Mouse (Mus musculus) lung, postnatal 4 days (tissue): ENCODE results near the gene Hbb-bh2.
"Not testable (repeated sequence)": the region's sequence is repeated elsewhere in the genome, so short reads cannot be mapped to it uniquely, and the experiment has no call there.

Experiments
- DNase-seq, 2 experiments: peaks; one replicate each; pipeline ENCODE4 v3.0.0; 2021

Hbb-bh2 gene

DNA sequence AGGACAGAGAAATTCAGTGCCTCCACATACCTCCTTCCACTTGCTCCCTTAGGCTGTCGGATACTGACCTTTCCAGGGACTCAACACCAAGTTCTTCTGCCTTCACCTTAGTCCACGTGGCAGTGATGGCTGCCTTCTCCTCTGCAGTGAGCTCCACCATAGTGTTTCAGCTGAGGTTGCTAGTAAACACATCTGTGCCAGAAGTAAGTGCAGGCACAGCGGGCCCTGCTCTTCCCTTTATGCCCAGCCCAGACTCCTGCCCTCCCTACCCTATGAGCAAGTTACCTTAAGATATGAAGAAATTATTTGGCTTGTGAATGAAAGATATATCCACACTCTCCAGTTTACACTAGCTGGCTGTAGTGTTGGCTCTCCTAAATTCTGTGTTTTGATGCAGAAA lies at the start of gene Hbb-bh2:
Hbb-bh2 (minus strand) TSS at position 253 of the 400 bp plus-strand sequence.
- no peak for DNase-seq

DNA sequence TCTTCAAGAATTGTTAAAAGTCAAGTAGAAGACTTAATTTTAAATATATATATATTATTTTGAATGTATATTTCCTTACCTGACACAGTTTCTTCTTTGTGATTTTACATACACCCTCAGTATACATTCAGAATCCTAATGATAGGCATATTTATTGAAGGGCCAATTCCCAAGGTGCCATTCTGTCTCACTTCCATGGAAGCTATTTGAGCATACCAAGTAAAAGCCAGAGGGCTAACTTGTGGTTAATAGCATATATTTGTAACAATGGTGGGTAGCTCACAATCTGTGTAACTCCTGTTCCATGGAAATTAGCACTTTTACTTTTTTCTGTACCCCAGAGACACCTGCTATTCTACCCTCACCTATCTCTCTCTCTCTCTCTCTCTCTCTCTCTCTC lies 45.8 kb upstream of the Hbb-bh2 start, which contains the start of gene Olfr66:
Olfr66 (minus strand) TSS at position 101 of the 400 bp plus-strand sequence.
- no peak for DNase-seq

DNA sequence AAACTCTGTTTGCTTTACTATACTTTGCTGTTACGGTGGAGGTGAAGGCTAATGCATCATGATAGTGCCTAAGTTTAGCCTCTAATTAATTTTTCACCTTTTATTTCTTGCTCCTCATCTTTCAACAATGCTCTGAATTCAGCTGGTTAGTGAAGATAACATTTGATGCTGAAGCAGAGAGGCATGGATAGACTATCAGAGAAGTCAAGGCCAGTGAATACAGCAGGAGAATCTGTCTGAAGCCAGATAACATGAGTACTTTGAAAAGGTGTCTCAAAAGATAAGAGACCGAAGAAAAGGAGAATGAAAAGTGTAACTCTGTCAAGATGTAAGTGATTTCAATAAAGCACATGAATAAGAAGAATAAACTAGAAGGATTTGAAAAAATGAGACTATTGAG lies 36.8 kb upstream of the Hbb-bh2 start:
- DNase-seq, result no peak

DNA sequence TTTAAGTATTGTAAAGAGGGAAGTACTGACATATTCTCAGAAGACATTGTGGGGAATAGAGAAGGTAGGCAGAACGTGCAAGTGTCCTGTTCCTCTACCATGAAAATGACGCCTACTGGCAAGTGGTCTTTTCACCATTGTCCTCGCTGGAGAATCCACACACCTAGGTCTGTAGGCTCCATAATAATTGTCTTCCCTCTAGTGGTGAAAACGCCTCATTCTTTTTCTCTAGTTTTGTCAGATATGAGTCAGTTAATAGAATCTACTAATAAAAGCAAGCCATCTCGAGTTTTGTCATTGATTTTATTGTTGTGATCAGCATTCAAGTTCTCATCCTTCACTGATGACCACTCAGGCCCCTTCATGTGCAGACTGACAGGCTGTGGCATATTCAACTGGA lies 34.1 kb upstream of the Hbb-bh2 start:
- DNase-seq, result no peak

DNA sequence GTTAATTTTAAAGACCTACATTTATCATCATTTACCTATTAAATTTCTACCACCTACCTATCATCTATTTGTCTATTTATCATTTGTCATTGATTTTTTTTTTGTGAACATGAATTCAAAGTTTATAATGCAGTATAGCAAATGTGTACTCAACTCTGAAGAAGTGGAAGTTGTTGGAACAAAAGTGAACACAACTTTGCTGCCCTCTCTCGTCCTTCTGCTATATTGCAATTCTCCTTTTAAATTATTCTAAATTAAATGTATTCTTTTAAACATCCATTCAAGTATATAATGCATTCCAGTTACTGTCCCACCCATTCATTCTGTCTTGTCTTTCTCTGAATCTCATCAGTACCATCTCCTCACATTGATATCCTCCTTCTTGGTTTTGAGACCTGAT lies 32.7 kb upstream of the Hbb-bh2 start:
- no peak for DNase-seq

DNA sequence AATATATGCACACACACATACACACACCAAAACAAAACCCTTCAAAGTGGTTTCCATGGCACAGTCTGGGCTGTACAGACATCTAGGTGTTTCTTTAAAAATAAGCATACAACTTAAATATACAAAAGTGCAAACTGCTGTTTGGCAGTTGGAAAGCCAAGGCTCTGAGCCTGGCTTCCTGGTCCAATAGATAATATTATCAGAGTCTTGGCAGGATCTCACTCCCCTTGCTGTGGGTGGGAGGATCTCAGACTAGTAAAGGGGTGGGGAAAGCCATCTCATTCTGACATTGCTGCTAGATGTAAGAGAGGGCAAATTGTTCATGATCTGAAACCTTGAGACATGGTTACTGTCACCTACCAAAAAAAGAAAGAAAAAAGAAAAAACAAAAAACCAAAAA lies 30.3 kb upstream of the Hbb-bh2 start:
- no peak for DNase-seq

DNA sequence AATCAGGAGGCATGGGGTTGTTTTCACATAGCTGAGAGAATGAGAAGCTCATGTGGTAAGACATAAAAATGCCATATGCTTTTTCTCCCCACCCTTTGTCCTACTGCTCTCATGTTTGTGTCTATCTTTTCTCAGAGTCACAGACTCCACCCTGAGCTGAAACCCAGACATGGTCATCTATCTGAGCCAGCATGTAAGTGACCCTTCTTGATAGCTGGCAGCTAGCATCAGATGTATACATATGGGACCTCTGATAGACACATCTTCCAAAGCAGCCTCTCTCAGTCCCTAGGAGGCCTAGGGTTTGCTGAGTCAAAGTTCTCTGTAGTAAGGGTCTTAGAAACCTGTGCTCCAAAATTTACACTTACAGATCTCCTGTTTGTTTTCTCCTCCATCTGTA lies 25.4 kb upstream of the Hbb-bh2 start:
- DNase-seq, result no peak

DNA sequence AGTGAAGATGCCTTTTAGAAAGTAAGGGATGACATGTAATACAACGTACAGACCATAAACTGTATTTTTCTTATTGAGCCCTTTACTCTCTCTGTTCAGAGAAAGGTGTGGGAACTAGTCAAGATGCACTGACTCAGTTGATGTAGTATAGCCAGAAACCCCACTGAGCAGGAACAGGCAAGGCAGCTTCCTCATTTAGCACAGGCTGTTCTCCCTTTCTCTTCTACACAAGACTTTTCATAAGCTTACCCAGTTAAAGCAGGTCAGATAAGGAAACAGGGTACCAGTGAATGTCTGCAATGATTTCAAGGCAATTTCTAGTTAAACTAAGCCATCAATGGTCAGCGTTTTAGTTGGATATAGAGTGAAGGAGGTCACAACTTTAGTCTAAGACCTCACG lies 21.2 kb upstream of the Hbb-bh2 start:
- DNase-seq, result no peak

DNA sequence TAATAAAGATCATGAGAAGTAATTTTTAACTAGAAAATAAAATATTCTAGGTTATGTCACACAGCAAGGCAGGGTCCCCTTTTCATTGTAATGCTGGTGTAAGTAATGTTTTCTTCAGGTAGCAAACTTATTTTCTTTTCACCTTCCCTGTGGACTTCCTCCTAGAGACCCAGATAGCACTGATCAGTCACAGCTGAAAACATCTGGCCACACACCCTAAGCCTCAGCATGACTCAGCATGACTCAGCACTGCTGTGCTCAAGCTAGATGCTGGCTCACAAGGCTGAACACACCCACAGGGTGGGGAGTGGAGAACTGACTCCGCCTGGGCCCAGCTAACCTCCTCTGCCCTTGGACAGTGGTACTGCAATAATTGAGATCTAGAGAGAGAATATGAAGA lies 20.5 kb upstream of the Hbb-bh2 start:
- DNase-seq, result no peak

DNA sequence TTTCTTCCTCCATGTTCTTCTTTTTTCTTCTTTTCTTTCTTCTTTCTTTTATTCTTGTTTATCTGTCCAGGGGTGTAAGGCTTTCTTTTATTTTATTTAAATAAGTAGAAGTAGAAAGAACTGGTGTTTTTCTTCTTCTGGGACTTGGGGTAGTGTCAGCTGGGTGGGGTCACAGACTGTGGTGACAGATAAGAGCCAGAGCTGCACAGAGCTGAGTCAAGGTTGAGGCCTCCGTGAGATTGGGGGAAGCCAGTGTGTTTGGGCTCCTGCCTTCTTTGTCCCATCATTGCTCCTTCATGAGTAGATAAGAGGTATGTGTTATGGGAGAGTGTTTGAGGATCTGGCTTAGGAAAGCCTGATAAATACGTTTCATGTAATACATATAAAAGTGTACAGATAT lies 18.8 kb upstream of the Hbb-bh2 start:
- no peak for DNase-seq

DNA sequence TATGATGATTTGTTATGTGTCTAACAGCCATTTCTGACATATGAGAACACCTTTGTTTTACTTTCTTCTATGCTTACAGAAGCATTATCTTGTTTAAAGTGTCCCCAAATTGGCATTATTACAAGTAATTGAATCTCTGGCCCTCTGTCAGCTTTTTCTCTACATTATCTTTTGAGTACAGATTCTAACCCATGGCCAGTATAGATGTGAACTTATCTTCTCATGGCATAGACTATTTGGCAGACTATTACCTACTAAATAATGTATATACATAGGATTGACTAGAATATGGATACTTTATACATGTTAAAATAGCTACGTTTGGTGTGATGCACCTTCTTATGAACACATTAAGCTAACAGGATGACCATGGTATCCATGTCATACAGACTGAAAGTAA lies 14.3 kb upstream of the Hbb-bh2 start:
- DNase-seq, result no peak

DNA sequence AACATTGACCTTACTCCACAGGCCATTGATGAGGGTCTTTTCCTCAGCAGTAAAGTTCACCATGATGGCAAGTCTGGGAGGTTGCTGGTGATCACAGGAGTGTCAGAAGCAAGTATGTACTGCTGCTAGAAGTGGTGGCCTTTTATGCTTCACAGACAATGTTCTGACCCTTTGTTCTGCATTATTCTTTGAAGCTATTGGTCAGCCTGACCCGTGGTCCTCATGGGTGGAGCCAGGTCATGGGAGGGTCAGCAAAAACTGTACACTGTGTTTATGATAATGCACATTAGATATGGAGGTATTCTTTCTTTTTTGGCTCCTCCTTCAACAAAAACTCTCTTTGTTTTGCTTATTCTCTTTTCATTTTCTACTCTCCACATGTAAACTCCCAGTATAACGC lies 12.8 kb upstream of the Hbb-bh2 start, which contains the start of gene Hbb-y:
Hbb-y (minus strand) TSS at position 127 of the 400 bp plus-strand sequence.
- DNase-seq, result no peak

DNA sequence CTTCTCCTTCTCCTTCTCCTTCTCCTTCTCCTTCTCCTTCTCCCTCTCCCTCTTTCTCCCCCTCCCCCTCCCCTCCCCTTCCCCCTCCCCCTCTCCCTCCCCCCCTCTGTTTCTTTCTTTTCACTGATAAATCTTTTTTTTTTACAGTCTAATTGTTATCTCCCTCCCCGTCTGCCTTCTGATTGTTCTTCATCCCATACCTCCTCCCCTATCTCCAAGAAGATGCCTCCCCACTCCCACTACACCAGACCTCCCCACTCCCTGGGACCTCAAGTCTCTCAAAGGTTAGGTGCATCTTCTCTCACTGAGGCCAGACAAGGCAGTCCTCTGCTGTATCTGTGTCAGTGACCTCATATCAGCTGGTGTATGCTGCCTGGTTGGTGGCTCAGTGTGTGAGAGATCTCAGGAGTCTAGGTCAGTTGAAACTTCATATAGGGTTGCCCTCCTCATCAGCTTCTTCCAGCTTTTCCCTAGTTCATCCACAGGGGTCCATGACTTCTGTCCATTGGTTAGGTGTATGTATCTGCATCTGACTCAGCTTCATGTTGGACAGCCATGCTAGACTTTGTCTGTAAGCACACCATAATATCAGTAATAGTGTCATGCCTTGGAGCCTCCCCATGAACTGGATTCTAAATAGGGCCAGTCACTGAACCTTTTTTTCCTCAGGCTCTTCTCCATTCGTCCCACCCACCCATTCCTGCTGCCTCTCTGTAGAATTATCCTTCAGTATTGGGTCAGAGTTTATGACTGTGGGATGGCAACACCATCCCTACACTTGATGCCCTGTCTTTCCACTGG lies 4.4 kb upstream of the Hbb-bh2 start:
- no peak for DNase-seq

DNA sequence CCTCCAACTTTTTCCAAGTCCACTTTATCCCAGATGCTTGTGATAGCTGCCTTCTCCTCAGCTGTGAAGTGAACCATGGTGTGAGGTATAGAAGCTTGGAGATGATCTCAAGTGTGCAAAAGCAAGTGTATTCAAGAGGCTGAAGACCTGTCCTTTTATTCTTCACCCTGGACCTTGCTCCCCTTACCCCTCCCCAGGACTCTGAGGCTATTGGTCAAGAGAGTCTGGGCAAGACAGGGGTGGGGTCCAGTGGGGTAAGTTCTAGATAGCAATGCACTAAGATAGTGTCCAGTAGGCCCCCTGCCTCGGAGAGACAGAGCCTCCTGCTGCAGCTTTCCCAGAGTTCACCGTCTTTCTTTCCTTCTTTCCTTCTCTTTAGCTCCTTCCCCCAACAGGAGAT lies 2.7 kb upstream of the Hbb-bh2 start, which contains the start of gene Hbb-bh1:
Hbb-bh1 (minus strand) TSS at position 131 of the 400 bp plus-strand sequence.
- no peak for DNase-seq

DNA sequence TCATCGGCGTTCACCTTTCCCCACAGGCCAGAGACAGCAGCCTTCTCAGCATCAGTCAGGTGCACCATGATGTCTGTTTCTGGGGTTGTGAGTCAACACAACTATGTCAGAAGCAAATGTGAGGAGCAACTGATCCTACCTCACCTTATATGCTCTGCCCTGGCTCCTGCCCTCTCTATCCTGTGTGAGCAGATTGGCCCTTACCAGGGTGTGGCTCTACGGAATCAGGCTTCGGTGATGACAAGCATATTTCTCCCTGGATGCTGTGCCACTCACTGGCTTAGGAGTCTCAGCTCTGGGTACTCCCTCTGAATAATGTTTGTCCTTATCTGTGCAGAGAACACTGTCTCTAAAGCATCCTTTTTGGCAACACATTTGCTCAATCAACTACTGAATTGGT lies 12.5 kb downstream of the Hbb-bh2 start, which contains the start of gene Hbb-bs:
Hbb-bs (minus strand) TSS at position 289 of the 400 bp plus-strand sequence.
- no peak for DNase-seq

DNA sequence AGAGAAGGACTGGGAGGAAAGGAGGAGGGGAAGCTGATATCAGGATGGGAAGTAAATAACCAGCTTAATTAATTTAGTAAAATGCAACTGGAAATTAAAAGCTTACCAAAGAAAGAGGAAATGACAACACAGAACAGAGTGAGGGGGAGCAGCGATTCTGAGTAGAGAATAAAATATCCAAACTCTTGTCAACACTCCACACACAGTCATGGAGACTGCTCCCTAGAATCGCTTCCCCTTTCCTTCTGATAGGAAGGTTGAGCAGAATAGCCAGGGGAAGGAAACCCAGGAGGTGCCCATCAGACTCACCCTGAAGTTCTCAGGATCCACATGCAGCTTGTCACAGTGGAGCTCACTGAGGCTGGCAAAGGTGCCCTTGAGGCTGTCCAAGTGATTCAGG lies 13.2 kb downstream of the Hbb-bh2 start:
- not testable (repeated sequence) for DNase-seq

DNA sequence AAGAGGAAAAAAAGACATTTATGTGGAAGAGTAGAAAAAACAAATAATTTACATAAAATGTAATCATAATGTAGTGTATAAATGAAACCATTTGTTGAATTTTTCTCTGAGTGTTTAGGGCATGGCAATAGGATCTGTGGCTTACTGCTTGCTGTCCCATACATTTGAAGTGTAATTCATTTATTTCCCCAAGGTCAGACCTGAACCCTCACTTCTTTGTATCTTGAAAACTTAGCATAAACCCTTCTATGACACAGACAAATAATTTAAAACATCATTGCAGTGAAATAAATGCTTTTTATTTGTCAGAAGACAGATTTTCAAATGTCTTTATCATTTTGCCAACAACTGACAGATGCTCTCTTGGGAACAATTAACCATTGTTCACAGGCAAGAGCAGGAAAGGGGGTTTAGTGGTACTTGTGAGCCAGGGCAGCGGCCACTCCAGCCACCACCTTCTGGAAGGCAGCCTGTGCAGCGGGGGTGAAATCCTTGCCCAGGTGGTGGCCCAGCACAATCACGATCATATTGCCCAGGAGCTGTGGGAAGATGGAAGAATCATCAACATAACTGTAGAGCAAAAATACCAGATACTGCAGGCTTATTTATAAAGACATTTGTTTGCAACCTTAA lies 13.9 kb downstream of the Hbb-bh2 start:
- no peak for DNase-seq

DNA sequence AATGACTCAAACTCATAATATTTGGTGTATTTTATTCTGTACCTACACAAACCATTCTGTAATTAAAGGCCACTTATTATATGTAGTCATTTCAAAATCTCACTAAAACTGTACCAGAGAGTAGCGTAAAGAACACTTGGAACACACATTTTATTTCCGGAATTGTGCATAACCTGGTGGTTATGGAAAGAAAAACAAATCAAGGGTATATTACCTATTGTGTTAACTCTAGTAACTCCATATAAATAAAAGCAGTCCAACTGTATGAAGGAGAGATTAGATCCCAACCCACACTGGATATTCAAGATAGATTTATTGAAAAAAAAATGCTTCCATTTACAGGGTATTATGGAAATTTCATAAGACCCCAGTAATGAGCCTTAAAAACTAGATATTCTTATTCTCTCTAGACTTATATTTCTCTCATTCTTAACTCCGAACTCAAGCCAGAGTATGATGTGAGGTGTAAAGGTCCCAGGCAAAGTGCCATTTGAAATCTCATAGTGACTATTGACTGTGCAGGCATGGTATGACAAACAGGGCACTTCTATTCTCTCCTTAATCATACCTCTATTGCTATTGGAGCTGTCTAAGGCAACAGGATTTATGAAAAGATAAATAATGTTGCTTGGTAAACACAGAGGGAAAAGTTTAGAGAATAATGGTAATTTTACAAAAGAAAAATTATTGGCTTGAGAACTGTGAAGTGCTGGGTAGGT lies 14.6 kb downstream of the Hbb-bh2 start:
- no peak for DNase-seq

DNA sequence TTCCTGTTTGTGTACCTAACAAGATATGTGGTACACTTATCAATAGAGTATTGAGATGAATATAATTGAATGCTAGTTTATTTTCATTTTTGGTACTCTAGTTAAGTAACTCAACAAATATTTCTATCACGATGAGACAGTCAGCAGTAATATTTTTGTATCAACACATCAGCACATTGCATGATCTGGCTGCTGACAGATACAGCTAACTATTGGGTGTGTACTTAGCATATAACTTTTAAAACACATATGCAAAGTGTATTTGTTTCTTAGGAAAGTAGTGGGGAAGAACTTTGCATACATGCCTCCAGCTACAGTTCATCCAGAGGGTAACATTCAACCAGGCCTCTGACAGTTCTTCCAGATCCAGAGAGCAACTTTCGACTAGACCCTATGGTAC lies 15.7 kb downstream of the Hbb-bh2 start:
- no peak for DNase-seq

DNA sequence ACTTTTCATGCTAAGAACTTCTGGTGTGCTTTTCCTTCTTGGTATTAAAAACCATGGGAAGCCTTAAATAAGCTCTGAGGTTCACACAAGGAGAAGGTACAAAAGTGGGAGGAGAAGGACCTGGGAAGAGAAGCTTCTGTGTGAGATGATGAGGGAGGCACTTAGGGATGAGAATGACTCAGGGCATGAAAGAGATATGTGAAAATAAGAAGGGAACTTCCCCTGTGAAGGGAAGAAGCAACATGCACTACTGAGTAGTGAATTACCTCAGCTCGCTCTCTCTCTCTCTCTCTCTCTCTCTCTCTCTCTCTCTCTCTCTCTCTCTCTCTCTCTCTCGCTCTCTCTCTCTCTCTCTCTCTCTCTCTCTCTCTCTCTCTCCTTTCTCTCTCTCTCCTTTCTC lies 25.2 kb downstream of the Hbb-bh2 start:
- not testable (repeated sequence) for DNase-seq

DNA sequence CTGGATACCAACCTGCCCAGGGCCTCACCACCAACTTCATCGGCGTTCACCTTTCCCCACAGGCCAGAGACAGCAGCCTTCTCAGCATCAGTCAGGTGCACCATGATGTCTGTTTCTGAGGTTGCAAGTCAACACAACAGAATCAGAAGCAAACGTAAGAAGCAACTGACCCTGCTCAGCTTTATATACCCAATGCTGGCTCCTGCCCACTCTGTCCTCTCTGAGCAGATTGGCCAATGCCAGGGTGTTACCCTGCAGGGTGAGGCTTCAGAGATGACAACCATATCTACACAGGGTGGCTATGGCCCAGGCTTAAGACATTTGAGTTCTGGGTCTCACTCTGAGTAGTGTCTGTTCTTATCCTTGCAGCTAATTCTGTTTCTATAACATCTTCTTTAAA lies 26.6 kb downstream of the Hbb-bh2 start, which contains the start of gene Hbb-bt:
Hbb-bt (minus strand) TSS at position 231 of the 400 bp plus-strand sequence.
- no peak for DNase-seq

DNA sequence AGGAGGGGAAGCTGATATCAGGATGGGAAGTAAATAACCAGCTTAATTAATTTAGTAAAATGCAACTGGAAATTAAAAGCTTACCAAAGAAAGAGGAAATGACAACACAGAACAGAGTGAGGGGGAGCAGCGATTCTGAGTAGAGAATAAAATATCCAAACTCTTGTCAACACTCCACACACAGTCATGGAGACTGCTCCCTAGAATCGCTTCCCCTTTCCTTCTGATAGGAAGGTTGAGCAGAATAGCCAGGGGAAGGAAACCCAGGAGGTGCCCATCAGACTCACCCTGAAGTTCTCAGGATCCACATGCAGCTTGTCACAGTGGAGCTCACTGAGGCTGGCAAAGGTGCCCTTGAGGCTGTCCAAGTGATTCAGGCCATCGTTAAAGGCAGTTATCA lies 27.2 kb downstream of the Hbb-bh2 start:
- not testable (repeated sequence) for DNase-seq

DNA sequence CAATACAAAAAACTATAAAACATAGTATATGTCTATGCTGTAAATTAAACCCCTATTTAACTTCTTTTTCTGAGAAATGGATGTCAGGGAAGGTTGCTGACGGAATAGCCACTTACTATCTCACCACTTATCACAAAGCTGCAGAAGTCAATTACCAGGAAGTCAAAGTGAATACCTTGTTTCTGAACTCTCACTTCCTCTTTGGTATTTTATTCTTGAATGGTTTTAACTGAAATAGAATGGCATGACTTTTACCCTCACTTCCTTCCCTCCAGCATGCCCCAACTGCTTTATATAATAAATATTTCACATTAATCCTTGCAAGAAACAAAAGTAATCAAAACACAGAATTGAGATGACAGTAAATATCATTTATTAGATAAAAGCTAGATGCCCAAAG lies 28.1 kb downstream of the Hbb-bh2 start:
- no peak for DNase-seq
